Mouse (Mus musculus): ENCODE measurements around the gene Slc5a2.

Slc5a2 gene

GRCm38 (mm10) chr7:128265411-128265810 lies at the start of gene Slc5a2:
Gene Slc5a2, plus strand, starts transcription at chr7:128265657.
- no peak for DNase-seq

- no peak for DNase-seq
Measured at GRCm38 (mm10) chr7:128219952-128220351, 45.5 kb upstream of the Slc5a2 start.

DNA sequence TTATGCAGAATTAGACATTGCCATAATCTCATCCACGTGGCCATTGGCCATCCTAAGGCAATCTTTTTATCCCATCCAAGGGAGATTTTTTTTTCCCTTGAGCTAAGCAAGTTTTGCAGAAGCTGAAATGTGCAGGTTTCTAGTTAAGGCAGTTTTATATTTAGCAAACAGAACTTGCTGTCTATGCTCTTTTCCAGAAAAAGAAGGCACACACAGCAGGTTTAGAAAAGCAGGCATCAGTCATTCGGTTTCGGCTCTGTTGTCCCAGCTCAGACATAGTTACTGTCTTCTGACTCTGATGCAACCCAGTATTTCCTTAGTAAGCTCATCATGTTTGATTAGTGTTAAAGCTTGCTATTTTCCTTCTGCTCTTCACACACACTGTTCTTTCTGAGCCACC lies 44.5 kb upstream of the Slc5a2 start:
- DNase-seq, result no peak

DNA sequence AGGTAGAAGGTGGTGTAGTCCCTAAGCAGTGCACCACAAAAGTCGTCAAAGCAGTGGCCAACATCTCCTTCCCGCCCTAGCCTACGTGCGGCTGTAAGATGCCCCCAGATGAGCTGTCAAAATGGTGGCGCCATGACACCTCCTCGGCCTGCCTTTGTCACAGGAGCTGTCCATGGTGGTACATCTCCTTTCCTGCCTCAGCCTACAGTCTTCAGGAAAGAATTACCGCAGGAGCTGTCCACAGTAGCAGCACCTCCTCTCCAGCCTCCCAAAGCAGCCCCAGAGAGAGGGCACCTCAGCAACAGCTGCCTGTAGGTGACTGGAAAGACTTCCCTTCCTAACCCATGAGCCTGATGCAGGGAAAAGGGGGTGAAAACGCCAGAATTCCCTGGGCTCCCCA lies 33.7 kb upstream of the Slc5a2 start:
- DNase-seq, result no peak

- DNase-seq, result no peak
Measured at GRCm38 (mm10) chr7:128234796-128235195, 30.7 kb upstream of the Slc5a2 start.

DNA sequence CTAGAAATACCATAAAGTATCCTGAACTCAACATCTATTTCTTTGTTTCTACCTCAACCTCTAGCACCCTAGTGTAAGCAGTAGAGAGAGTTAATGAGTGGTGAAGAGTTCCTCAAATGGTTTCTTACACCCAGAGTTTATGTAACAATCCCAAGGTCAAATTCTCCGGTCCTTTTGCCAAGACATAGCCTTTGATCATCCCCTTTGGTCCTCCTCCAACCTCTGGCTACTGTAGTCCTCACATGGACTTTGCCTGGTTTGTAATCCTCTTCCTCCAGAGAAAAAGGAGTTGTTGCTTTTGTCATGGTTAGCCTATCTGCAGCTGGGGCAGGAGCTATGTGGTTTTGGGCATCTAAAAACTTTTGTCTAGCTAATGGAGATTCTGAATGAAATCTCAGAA lies 30.0 kb upstream of the Slc5a2 start:
- no peak for DNase-seq

GRCm38 (mm10) chr7:128236426-128236825 lies 29.0 kb upstream of the Slc5a2 start:
- no peak for DNase-seq

DNA sequence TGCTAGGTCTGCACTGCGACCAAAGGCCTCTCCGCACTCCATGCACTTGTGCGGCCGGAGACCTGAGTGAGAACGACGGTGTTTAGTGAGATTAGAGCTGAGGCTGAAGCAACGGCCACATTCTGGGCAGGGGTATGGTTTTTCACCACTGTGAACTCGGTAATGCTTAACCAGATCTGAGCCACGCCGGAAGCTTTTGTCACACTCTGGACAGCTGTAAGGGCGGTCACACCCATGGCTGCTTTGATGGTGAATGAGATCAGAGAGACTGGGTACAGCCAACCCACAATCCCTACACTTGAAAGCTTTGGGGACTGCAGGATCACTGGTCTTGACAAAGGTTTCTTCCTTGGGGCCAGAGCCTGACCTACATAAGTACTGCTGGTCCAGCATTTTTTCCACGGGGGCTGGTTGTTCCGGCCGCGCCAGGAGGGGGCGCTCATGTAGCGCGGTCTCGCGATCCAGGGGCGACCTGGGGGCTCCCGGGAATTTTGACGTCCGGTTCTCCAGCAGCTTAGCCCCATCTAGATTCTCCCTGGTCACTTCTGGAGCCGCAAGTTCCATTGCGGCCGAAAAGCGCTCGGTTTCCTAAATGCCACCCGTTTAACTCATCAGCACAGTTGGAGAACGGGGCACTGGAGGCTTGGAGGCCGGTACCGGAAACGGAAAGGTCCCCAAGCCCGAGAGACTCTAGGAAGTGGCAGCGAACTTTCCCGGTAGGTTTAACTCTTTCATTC lies 28.4 kb upstream of the Slc5a2 start, which contains the start of gene Armc5:
Armc5 (plus strand) TSS at position 487 of the 737 bp plus-strand sequence.
- peak; percentile 90 to 93 for DNase-seq

GRCm38 (mm10) chr7:128237593-128237926 lies 27.9 kb upstream of the Slc5a2 start:
- no peak for DNase-seq

DNA sequence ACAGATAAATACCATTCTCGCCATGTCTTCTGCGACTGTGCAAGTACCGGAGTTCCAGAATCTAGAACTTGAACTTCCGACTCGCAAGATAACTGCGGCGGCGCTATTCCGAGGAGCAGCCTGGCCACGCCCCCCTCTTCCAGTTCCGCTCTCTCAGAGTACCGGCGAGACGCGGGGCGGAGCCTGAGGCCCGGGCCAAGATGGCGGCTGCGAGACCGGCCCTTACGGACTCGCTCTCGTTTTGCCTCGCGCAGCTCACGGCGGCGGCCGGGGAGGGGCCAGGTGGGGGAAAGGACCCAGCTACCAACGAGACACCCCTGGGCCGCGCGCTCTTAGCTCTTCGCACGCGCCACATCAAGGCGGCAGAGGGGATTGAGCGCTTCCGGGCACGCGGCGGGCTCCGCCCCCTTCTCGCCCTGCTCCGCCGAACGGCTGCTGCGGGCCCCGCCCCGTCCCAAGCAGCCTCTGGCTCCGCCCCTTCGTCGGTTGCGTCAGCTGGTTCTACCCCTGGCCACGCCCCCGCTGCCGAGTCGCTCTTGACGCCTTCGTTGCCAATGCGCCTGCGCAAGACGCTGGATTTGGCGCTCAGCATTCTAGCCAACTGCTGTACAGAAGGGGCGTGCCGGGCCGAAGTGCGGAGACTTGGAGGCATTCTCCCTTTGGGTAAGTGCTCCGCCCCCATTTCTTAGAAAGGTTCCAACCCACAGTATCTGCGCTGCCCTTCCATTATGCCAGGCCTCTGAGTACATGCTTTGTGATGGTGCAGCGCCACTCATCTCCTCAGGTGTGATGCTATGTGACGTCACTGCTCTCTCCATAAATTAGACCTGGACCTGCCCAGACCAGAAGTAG lies 27.3 kb upstream of the Slc5a2 start, which contains the start of gene 9130023H24Rik:
9130023H24Rik (minus strand) TSS at position 105 of the 852 bp plus-strand sequence.
- DNase-seq, result peak; percentile 100

GRCm38 (mm10) chr7:128238991-128239390 lies 26.5 kb upstream of the Slc5a2 start:
- DNase-seq, result peak; percentile 55 to 72

DNA sequence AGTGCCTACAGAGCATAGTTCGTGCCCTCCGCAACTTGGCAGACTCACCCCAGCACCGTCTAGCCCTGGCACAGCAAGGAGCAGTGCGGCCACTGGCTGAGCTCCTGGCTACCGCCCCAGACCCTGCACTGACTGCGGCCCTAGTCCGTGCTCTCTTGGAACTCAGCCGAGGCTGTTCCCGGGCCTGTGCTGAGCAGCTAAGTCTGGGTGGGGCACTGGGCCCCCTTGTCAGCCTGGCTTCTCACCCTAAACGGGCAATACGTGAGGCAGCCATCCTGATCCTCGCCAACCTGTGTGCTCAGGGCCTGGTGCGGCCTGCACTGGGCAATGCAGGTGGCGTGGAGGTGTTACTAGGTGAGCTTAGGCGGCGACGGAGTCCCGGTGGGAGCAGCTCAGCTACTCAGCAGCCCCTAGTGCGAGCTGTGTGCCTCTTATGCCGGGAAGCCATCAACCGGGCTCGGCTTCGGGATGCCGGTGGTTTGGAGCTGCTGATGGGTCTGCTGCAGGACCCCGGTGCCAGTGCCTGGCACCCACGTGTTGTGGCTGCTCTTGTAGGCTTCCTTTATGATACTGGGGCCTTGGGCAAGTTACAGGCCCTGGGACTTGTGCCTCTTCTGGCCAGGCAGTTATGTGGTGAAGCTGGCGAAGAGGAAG lies 25.2 kb upstream of the Slc5a2 start:
- no peak for DNase-seq

- no peak for DNase-seq
Measured at GRCm38 (mm10) chr7:128242331-128242730, 23.1 kb upstream of the Slc5a2 start.

GRCm38 (mm10) chr7:128243921-128244320 lies 21.5 kb upstream of the Slc5a2 start:
- DNase-seq, result no peak

- no peak for DNase-seq
Measured at GRCm38 (mm10) chr7:128244410-128245025, 20.9 kb upstream of the Slc5a2 start.

- DNase-seq, result no peak
Measured at GRCm38 (mm10) chr7:128245547-128245946, 19.9 kb upstream of the Slc5a2 start.

DNA sequence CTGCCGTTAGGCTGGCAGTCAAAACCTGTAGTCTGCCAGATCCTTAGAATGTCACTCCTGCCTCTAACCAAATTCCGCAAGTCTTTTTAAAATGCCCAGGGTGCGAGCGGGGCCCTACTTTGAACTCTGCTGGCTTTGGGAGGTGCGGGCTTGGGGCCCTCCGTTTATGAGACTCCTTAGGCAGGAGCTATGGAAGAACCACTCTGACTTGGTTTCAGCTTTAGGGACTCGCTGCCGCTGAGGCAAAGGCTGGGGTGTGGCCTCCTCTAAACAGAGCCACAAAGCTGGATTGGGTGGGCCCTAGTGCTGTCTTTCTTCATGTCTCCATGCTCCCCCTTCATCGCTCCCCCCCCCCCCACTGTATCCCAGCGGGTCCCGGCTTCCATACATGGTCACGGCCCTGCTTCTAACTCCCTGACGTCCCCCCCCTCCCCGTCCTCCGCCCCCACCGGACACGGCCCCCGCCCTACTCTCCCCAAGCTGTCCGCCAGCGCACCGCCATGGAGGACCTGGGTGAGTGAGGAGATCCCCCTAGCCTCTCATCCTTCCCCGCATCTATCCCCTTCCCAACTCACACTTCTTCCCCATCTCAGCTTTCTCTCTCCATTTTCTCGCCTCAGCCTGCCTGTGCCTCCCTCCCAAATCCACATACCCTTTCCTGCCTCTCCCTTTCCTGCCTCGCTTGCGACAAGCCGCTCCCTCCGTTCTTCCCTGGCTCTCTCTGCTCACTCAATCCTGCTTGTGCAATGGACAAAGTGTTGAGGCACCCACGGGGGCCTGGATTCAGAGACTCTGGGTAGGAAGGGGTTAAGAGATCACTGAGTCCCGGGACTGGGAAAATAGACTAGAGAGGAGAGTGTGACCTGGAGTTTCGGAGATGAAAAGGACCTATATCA lies 18.7 kb upstream of the Slc5a2 start, which contains the start of gene Tgfb1i1:
Tgfb1i1 (plus strand) TSS at position 317 of the 896 bp plus-strand sequence.
- peak; percentile 72 to 81 for DNase-seq

DNA sequence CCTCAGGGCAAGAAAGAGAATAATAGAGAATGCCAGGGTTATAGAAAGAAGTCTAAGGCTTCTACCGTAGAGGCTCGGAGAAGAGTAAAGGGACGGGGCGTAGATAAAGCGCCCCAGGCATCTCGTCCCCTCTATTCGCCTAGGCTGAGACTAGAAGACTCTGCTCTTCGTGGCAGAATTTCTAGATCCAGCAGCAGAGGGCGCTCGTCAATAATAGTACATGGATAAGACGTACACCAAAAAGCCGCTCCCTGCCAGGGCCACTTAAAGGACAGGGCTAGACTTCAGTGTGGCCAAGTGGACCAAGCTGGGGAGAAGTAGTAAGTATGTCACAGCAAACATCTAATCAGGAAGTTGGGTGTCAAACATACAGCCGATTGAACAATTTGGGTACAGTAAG lies 18.0 kb upstream of the Slc5a2 start:
- DNase-seq, result peak; percentile 93 to 94

GRCm38 (mm10) chr7:128248081-128249042 lies 17.1 kb upstream of the Slc5a2 start:
- DNase-seq, result peak in 1 of 2 experiments; percentile 4

GRCm38 (mm10) chr7:128249998-128250397 lies 15.5 kb upstream of the Slc5a2 start:
- DNase-seq, result no peak
